ENCODE assay signal across 8 mouse cellular contexts in the genomic region with DNA sequence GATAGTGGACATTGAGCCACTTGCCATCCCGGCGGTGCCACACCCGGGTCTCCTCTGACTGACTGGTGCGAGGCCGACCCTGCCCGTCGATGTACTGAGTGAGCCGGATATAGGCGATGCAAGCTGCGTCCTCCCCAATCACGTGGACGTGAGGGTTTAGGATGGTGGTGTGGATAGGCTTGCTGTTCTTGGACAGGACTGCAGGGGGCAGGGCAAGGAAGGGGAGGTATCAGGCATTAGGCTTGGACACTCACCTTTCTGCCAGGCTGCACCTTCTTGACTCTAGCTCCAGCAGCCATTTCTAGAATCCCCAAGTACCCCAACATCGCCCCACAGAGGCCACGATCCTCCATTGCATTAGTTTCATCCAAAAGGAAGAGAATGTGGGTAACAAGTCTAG. TPM values are rescaled to one million over a fixed set of nuclear protein-coding genes. Genes with fewer than 3 reads are reported as not detected.
DNase-seq lines count a peak whose midpoint lies in the region; ATAC-seq and TF ChIP-seq lines count a peak whose summit lies in the region.

No protein-coding gene starts in this region.

- no peak for TF ChIP-seq EP300 in stomach, postnatal 0 days (optimal IDR thresholded peaks at IDR 0.05)

- H3K36me3 ChIP-seq in forebrain, embryonic 14.5 days (ENCODE audit: control insufficient read depth, insufficient read depth, low read length): peaks cover 40% of the 10 kb centered on the region
- peaks cover 68% of the 10 kb centered on the region for H3K36me3 ChIP-seq in forebrain, embryonic 13.5 days (ENCODE audit: poor library complexity, severe bottlenecking)
- H3K36me3 ChIP-seq in erythroblast, embryonic 14.5 days (ENCODE audit: control insufficient read depth): peaks cover 43% of the 10 kb centered on the region
- H3K36me3 ChIP-seq in stomach, postnatal 0 days (ENCODE audit: control insufficient read depth, insufficient read depth, low read length): peaks cover 6% of the 10 kb centered on the region; the same call in 1 of the 2 replicates

- H3K27ac ChIP-seq in forebrain, embryonic 14.5 days (ENCODE audit: low read depth, low read length): no peak overlapping the region
- H3K27ac ChIP-seq in forebrain, embryonic 13.5 days: no peak overlapping the region
- H3K27ac ChIP-seq in bone marrow macrophage, adult 2 months (ENCODE audit: insufficient read depth, low read depth, low read length): no peak overlapping the region
- H3K27ac ChIP-seq in stomach, postnatal 0 days (replicated peaks): no peak overlapping the region

- peak; percentile 34 for DNase-seq in forebrain, embryonic 14.5 days (ENCODE audit: low spot score)
- DNase-seq in B cell, adult 2 months: peak; percentile 66 to 71
- DNase-seq in kidney, adult 8-10 months: peak; percentile 70 to 78
- DNase-seq in lung, postnatal 36 days: peak; percentile 73
- DNase-seq in stomach, postnatal 0 days (ENCODE audit: low spot score): peak; percentile 89

- WGBS in forebrain, embryonic 14.5 days: 48% methylated on average over 14 of the region's 14 CpGs
- 38% methylated on average over 14 of the region's 14 CpGs for WGBS in forebrain, embryonic 13.5 days
- WGBS in stomach, postnatal 0 days: 27% methylated on average over 14 of the region's 14 CpGs

- TF ChIP-seq POLR2A in bone marrow macrophage, adult 2 months (IDR thresholded peaks at IDR 0.05; ENCODE audit: borderline replicate concordance, low read depth, low read length): no peak

- no peak for ATAC-seq in forebrain, embryonic 14.5 days
- no peak for ATAC-seq in forebrain, embryonic 13.5 days
- peak; percentile 71 for ATAC-seq in stomach, postnatal 0 days (ENCODE audit: low FRiP score, low TSS enrichment)

- H3K9me3 ChIP-seq in forebrain, embryonic 14.5 days (replicated peaks; ENCODE audit: control insufficient read depth, low read length): no peaks in the 10 kb centered on the region
- H3K9me3 ChIP-seq in forebrain, embryonic 13.5 days (replicated peaks): no peaks in the 10 kb centered on the region
- H3K9me3 ChIP-seq in erythroblast, embryonic 14.5 days (ENCODE audit: control insufficient read depth, low read length): no peaks in the 10 kb centered on the region
- H3K9me3 ChIP-seq in stomach, postnatal 0 days (ENCODE audit: control insufficient read depth, low read length): no peaks in the 10 kb centered on the region

- peaks cover 5% of the 10 kb centered on the region; the same call in 1 of the 2 replicates for H3K4me1 ChIP-seq in forebrain, embryonic 14.5 days (ENCODE audit: control insufficient read depth, insufficient read depth, low read length)
- peaks cover 16% of the 10 kb centered on the region for H3K4me1 ChIP-seq in forebrain, embryonic 13.5 days
- H3K4me1 ChIP-seq in bone marrow macrophage, adult 2 months (ENCODE audit: control insufficient read depth, insufficient read depth, low read length): peaks cover 15% of the 10 kb centered on the region
- peaks cover 50% of the 10 kb centered on the region for H3K4me1 ChIP-seq in erythroblast, embryonic 14.5 days (ENCODE audit: control insufficient read depth)
- H3K4me1 ChIP-seq in stomach, postnatal 0 days (replicated peaks; ENCODE audit: control insufficient read depth, insufficient read depth): peaks cover 3% of the 10 kb centered on the region; the same call in 1 of the 2 replicates

- H3K4me2 ChIP-seq in forebrain, embryonic 14.5 days (ENCODE audit: low read length): no peak overlapping the region
- H3K4me2 ChIP-seq in forebrain, embryonic 13.5 days: no peak overlapping the region
- no peak overlapping the region for H3K4me2 ChIP-seq in stomach, postnatal 0 days (replicated peaks; ENCODE audit: low read depth)

- H3K27me3 ChIP-seq in forebrain, embryonic 14.5 days (replicated peaks; ENCODE audit: control insufficient read depth, insufficient read depth, low read length): no peaks in the 10 kb centered on the region
- H3K27me3 ChIP-seq in forebrain, embryonic 13.5 days: no peaks in the 10 kb centered on the region
- no peaks in the 10 kb centered on the region for H3K27me3 ChIP-seq in erythroblast, embryonic 14.5 days (ENCODE audit: control insufficient read depth)
- H3K27me3 ChIP-seq in stomach, postnatal 0 days (ENCODE audit: control insufficient read depth, insufficient read depth, low read length): no peaks in the 10 kb centered on the region

- H3K4me3 ChIP-seq in forebrain, embryonic 14.5 days (ENCODE audit: low read depth, low read length): no peak overlapping the region
- no peak overlapping the region for H3K4me3 ChIP-seq in forebrain, embryonic 13.5 days
- no peak overlapping the region for H3K4me3 ChIP-seq in bone marrow macrophage, adult 2 months (ENCODE audit: insufficient read depth, low read length)
- peak overlapping the region; percentile 12 for H3K4me3 ChIP-seq in erythroblast, embryonic 14.5 days (replicated peaks)
- H3K4me3 ChIP-seq in stomach, postnatal 0 days (ENCODE audit: low read depth, low read length): no peak overlapping the region

- H3K9ac ChIP-seq in forebrain, embryonic 14.5 days (ENCODE audit: low read length): no peak overlapping the region
- H3K9ac ChIP-seq in forebrain, embryonic 13.5 days: no peak overlapping the region
- H3K9ac ChIP-seq in stomach, postnatal 0 days (ENCODE audit: low read length): no peak overlapping the region

- TF ChIP-seq CTCF in bone marrow macrophage, adult 2 months (IDR thresholded peaks at IDR 0.05; ENCODE audit: low read depth, low read length): 0 out of 2 replicates have a peak, but pooled peaks have one; percentile 19
- peak; percentile 82 for TF ChIP-seq CTCF in stomach, postnatal 0 days (IDR thresholded peaks at IDR 0.05; ENCODE audit: low read depth)

RNA-seq across cellular contexts. Expression of a gene that starts 2.9 kb away (rescaled TPM):
- polyA plus RNA-seq in forebrain, embryonic 14.5 days (2014; fragmentation: Nextera tagmentation; extraction: Ambion mirVana): 12.5 and 14.2 TPM in 2 replicates
- polyA plus RNA-seq in forebrain, embryonic 13.5 days (2015; fragmentation: Nextera tagmentation; extraction: Ambion mirVana): 14.0 and 18.3 TPM in 2 replicates
- 60.1 and 63.9 TPM in 2 replicates for polyA plus RNA-seq in bone marrow macrophage, adult 2 months (2012; ENCODE audit: insufficient read depth, insufficient read length, missing spikeins)
- 0.80 and 1.5 TPM in 2 replicates for polyA plus RNA-seq in erythroblast, embryonic 14.5 days (2012)
- polyA plus RNA-seq in stomach, postnatal 0 days (2015; fragmentation: Nextera tagmentation; extraction: Ambion mirVana): 9.6 and 12.0 TPM in 2 replicates

RNA-seq across cellular contexts. Expression of a gene that starts 30.0 kb away (rescaled TPM):
- polyA plus RNA-seq in forebrain, embryonic 14.5 days (2014; fragmentation: Nextera tagmentation; extraction: Ambion mirVana): 31.8 and 39.1 TPM in 2 replicates
- 40.8 and 44.2 TPM in 2 replicates for polyA plus RNA-seq in forebrain, embryonic 13.5 days (2015; fragmentation: Nextera tagmentation; extraction: Ambion mirVana)
- 85.9 and 94.2 TPM in 2 replicates for polyA plus RNA-seq in bone marrow macrophage, adult 2 months (2012; ENCODE audit: insufficient read depth, insufficient read length, missing spikeins)
- 6.1 and 6.7 TPM in 2 replicates for polyA plus RNA-seq in erythroblast, embryonic 14.5 days (2012)
- polyA plus RNA-seq in stomach, postnatal 0 days (2015; fragmentation: Nextera tagmentation; extraction: Ambion mirVana): 13.6 and 13.7 TPM in 2 replicates

RNA-seq across cellular contexts. Expression of a gene that starts 34.5 kb away (rescaled TPM):
- polyA plus RNA-seq in forebrain, embryonic 14.5 days (2014; fragmentation: Nextera tagmentation; extraction: Ambion mirVana): 227 and 259 TPM in 2 replicates
- polyA plus RNA-seq in forebrain, embryonic 13.5 days (2015; fragmentation: Nextera tagmentation; extraction: Ambion mirVana): 235 and 281 TPM in 2 replicates
- 70.7 and 91.5 TPM in 2 replicates for polyA plus RNA-seq in bone marrow macrophage, adult 2 months (2012; ENCODE audit: insufficient read depth, insufficient read length, missing spikeins)
- polyA plus RNA-seq in erythroblast, embryonic 14.5 days (2012): 0.43 and 0.77 TPM in 2 replicates
- 145 and 159 TPM in 2 replicates for polyA plus RNA-seq in stomach, postnatal 0 days (2015; fragmentation: Nextera tagmentation; extraction: Ambion mirVana)

RNA-seq across cellular contexts. Expression of a gene that starts 42.5 kb away (rescaled TPM):
- 13.1 and 15.1 TPM in 2 replicates for polyA plus RNA-seq in forebrain, embryonic 14.5 days (2014; fragmentation: Nextera tagmentation; extraction: Ambion mirVana)
- polyA plus RNA-seq in forebrain, embryonic 13.5 days (2015; fragmentation: Nextera tagmentation; extraction: Ambion mirVana): 18.9 and 19.9 TPM in 2 replicates
- 18.5 and 19.0 TPM in 2 replicates for polyA plus RNA-seq in bone marrow macrophage, adult 2 months (2012; ENCODE audit: insufficient read depth, insufficient read length, missing spikeins)
- polyA plus RNA-seq in erythroblast, embryonic 14.5 days (2012): 0.37 TPM in 2 replicates
- 13.0 and 13.7 TPM in 2 replicates for polyA plus RNA-seq in stomach, postnatal 0 days (2015; fragmentation: Nextera tagmentation; extraction: Ambion mirVana)

RNA-seq across cellular contexts. Expression of a gene that starts 56.6 kb away (rescaled TPM):
- polyA plus RNA-seq in forebrain, embryonic 14.5 days (2014; fragmentation: Nextera tagmentation; extraction: Ambion mirVana): 82.6 and 110 TPM in 2 replicates
- polyA plus RNA-seq in forebrain, embryonic 13.5 days (2015; fragmentation: Nextera tagmentation; extraction: Ambion mirVana): 60.7 and 81.8 TPM in 2 replicates
- 18.2 and 24.6 TPM in 2 replicates for polyA plus RNA-seq in bone marrow macrophage, adult 2 months (2012; ENCODE audit: insufficient read depth, insufficient read length, missing spikeins)
- 0.35 and 0.38 TPM in 2 replicates for polyA plus RNA-seq in erythroblast, embryonic 14.5 days (2012)
- 35.0 and 38.6 TPM in 2 replicates for polyA plus RNA-seq in stomach, postnatal 0 days (2015; fragmentation: Nextera tagmentation; extraction: Ambion mirVana)

Comparison
In these comparisons a context has a peak if more than half of its experiments do, and no peak if none do; other contexts are left out.
1. DNase-seq: peak in every context shown above with its lines; median percentile 89 in stomach, postnatal 0 days; 74 in kidney, adult 8-10 months; 73 in lung, postnatal 36 days; 68 in B cell, adult 2 months; 34 in forebrain, embryonic 14.5 days.
2. RNA of a gene that starts 34.5 kb away (polyA plus RNA-seq): 235 to 281 TPM in forebrain, embryonic 13.5 days, 227 to 259 TPM in forebrain, embryonic 14.5 days, 145 to 159 TPM in stomach, postnatal 0 days and 70.7 to 91.5 TPM in bone marrow macrophage, adult 2 months; 0.43 to 0.77 TPM in erythroblast, embryonic 14.5 days; every median in the first group is over 10 times any median in the second.